Mouse (Mus musculus) C2C12 (cell line): ENCODE data around the gene Olfr92.

Source experiments
- CTCF ChIP-seq: IDR thresholded peaks from one replicate; pipeline ENCODE4 v1.5.1; 2011; ENCODE audit not compliant: control insufficient read depth, insufficient read depth, insufficient read length
- MAX ChIP-seq: IDR thresholded peaks from one replicate; pipeline ENCODE4 v1.6.1; 2011; ENCODE audit warnings: mild to moderate bottlenecking, control low read depth

DNA sequence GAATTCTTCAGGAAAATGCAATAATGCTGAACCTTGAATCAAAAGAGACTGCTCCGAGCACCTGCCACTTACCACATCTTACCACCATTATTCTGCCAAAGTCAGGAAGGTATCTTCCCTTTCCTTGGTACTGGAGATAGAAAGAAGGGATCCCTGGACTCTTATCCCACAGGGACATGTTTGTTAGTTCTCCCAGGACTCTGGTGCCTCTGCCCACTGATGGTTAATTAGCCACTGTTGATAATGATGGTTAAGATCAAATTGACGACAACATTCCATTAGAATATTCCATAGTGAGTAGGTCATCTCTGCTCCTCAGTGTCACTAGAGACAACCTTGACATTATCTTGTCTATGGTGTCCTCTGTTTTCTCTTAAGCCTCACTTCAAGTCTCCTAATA lies at the start of gene Olfr92:
- TF ChIP-seq CTCF, result no peak
- TF ChIP-seq MAX, result no peak
